Mouse (Mus musculus): ENCODE results near the gene Twf2. TPM values are rescaled to one million over a fixed set of nuclear protein-coding genes. Genes with fewer than 3 reads are reported as not detected.

The Twf2 gene
- polyA plus RNA-seq, 1 experiment from 2014 or later, result 44.0 TPM

GRCm38 (mm10) chr9:106237878-106238277 is 35.0 kb downstream of the Twf2 start:
- Histone ChIP-seq H3K4me1 (replicated peaks; ENCODE audit: insufficient read depth, low read length) (no peaks in the 10 kb centered on the region), H3K9ac (ENCODE audit: low read depth, low read length) (no peak overlapping the region), H3K4me2 (ENCODE audit: low read length) (no peak overlapping the region), H3K9me3 (replicated peaks; ENCODE audit: low read length) (no peaks in the 10 kb centered on the region), H3K36me3 (ENCODE audit: insufficient read depth, low read length) (peaks cover 80% of the 10 kb centered on the region), H3K4me3 (replicated peaks; ENCODE audit: low read depth, low read length) (no peak overlapping the region), H3K27ac (peak overlapping the region; percentile 60; the same call in 1 of the 2 replicates), H3K27me3 (ENCODE audit: insufficient read depth, low read length) (no peaks in the 10 kb centered on the region)
- ATAC-seq (replicated peaks; ENCODE audit: low FRiP score, low read depth), result no peak
- no peak for TF ChIP-seq CTCF (IDR thresholded peaks at IDR 0.05; ENCODE audit: low read depth)
- WGBS, result 93% methylated on average over 10 of the region's 10 CpGs
- DNase-seq (ENCODE audit: low spot score), result no peak

GRCm38 (mm10) chr9:106241541-106242164 is 38.7 kb downstream of the Twf2 start:
- DNase-seq (ENCODE audit: low spot score) (no peak), ATAC-seq (replicated peaks; ENCODE audit: low FRiP score, low read depth) (no peak)
- peaks cover 5% of the 10 kb centered on the region for H3K4me1 ChIP-seq (replicated peaks; ENCODE audit: insufficient read depth, low read length)
- WGBS, result 87% methylated on average over 10 of the region's 10 CpGs
- no peak overlapping the region for H3K4me2 ChIP-seq (ENCODE audit: low read length)
- no peak overlapping the region for H3K27ac ChIP-seq
- H3K4me3 ChIP-seq (replicated peaks; ENCODE audit: low read depth, low read length), result no peak overlapping the region
- no peaks in the 10 kb centered on the region for H3K9me3 ChIP-seq (replicated peaks; ENCODE audit: low read length)
- no peak overlapping the region for H3K9ac ChIP-seq (ENCODE audit: low read depth, low read length)
- peaks cover 48% of the 10 kb centered on the region for H3K36me3 ChIP-seq (ENCODE audit: insufficient read depth, low read length)
- TF ChIP-seq CTCF (IDR thresholded peaks at IDR 0.05; ENCODE audit: low read depth), result no peak
- H3K27me3 ChIP-seq (ENCODE audit: insufficient read depth, low read length), result no peaks in the 10 kb centered on the region

GRCm38 (mm10) chr9:106242813-106243488 is 40.0 kb downstream of the Twf2 start:
- H3K36me3 ChIP-seq (ENCODE audit: insufficient read depth, low read length), result peaks cover 40% of the 10 kb centered on the region
- no peak for ATAC-seq (replicated peaks; ENCODE audit: low FRiP score, low read depth)
- H3K4me3 ChIP-seq (replicated peaks; ENCODE audit: low read depth, low read length), result no peak overlapping the region
- H3K4me1 ChIP-seq (replicated peaks; ENCODE audit: insufficient read depth, low read length), result peaks cover 9% of the 10 kb centered on the region
- DNase-seq (ENCODE audit: low spot score), result peak; percentile 59
- H3K27me3 ChIP-seq (ENCODE audit: insufficient read depth, low read length), result no peaks in the 10 kb centered on the region
- peak overlapping the region; percentile 25; the same call in 1 of the 2 replicates for H3K27ac ChIP-seq
- TF ChIP-seq CTCF (IDR thresholded peaks at IDR 0.05; ENCODE audit: low read depth), result no peak
- H3K9ac ChIP-seq (ENCODE audit: low read depth, low read length), result no peak overlapping the region
- H3K9me3 ChIP-seq (replicated peaks; ENCODE audit: low read length), result no peaks in the 10 kb centered on the region
- 51% methylated on average over 19 of the region's 19 CpGs for WGBS
- H3K4me2 ChIP-seq (ENCODE audit: low read length), result 0 out of 2 replicates have a peak overlapping the region, but pooled peaks have one; percentile 7

GRCm38 (mm10) chr9:106249550-106249949 is 46.6 kb downstream of the Twf2 start:
- Histone ChIP-seq H3K9me3 (replicated peaks; ENCODE audit: low read length) (no peaks in the 10 kb centered on the region), H3K9ac (ENCODE audit: low read depth, low read length) (no peak overlapping the region), H3K4me3 (replicated peaks; ENCODE audit: low read depth, low read length) (no peak overlapping the region), H3K27me3 (ENCODE audit: insufficient read depth, low read length) (no peaks in the 10 kb centered on the region), H3K4me2 (ENCODE audit: low read length) (no peak overlapping the region), H3K27ac (no peak overlapping the region), H3K4me1 (replicated peaks; ENCODE audit: insufficient read depth, low read length) (peaks cover 15% of the 10 kb centered on the region), H3K36me3 (ENCODE audit: insufficient read depth, low read length) (no peaks in the 10 kb centered on the region)
- no peak for ATAC-seq (replicated peaks; ENCODE audit: low FRiP score, low read depth)
- DNase-seq (ENCODE audit: low spot score), result no peak
- WGBS, result 80% methylated on average over 11 of the region's 11 CpGs
- no peak for TF ChIP-seq CTCF (IDR thresholded peaks at IDR 0.05; ENCODE audit: low read depth)

- H3K27me3 ChIP-seq (ENCODE audit: insufficient read depth, low read length), result no peaks in the 10 kb centered on the region
- no peak overlapping the region for H3K27ac ChIP-seq
- H3K36me3 ChIP-seq (ENCODE audit: insufficient read depth, low read length), result no peaks in the 10 kb centered on the region
- WGBS, result 39% methylated on average over 4 of the region's 4 CpGs
- H3K9me3 ChIP-seq (replicated peaks; ENCODE audit: low read length), result no peaks in the 10 kb centered on the region
- ATAC-seq (replicated peaks; ENCODE audit: low FRiP score, low read depth) (no peak), DNase-seq (ENCODE audit: low spot score) (peak; percentile 53)
- peaks cover 15% of the 10 kb centered on the region for H3K4me1 ChIP-seq (replicated peaks; ENCODE audit: insufficient read depth, low read length)
- no peak overlapping the region for H3K9ac ChIP-seq (ENCODE audit: low read depth, low read length)
- H3K4me2 ChIP-seq (ENCODE audit: low read length), result no peak overlapping the region
- no peak for TF ChIP-seq CTCF (IDR thresholded peaks at IDR 0.05; ENCODE audit: low read depth)
- H3K4me3 ChIP-seq (replicated peaks; ENCODE audit: low read depth, low read length), result no peak overlapping the region
Measured at GRCm38 (mm10) chr9:106250245-106250644, 47.3 kb downstream of the Twf2 start.

GRCm38 (mm10) chr9:106251066-106251465 is 48.2 kb downstream of the Twf2 start:
- ATAC-seq (replicated peaks; ENCODE audit: low FRiP score, low read depth) (no peak), DNase-seq (ENCODE audit: low spot score) (no peak)
- Histone ChIP-seq H3K9me3 (replicated peaks; ENCODE audit: low read length) (no peaks in the 10 kb centered on the region), H3K4me1 (replicated peaks; ENCODE audit: insufficient read depth, low read length) (peaks cover 15% of the 10 kb centered on the region), H3K4me3 (replicated peaks; ENCODE audit: low read depth, low read length) (no peak overlapping the region), H3K9ac (ENCODE audit: low read depth, low read length) (no peak overlapping the region), H3K27me3 (ENCODE audit: insufficient read depth, low read length) (no peaks in the 10 kb centered on the region), H3K4me2 (ENCODE audit: low read length) (no peak overlapping the region), H3K36me3 (ENCODE audit: insufficient read depth, low read length) (no peaks in the 10 kb centered on the region), H3K27ac (no peak overlapping the region)
- WGBS, result 36% methylated on average over 8 of the region's 8 CpGs
- TF ChIP-seq CTCF (IDR thresholded peaks at IDR 0.05; ENCODE audit: low read depth), result no peak

Data from kidney, postnatal 0 days (tissue).